Mouse (Mus musculus) left cerebral cortex, adult 11 months (tissue): ENCODE data around the gene Cxcr5.
A peak's percentile ranks its signal among the peaks of the same experiment; 100 is the strongest.

Experiments used
- DNase-seq: peaks from one replicate; pipeline ENCODE4 v3.0.0; 2022; ENCODE audit warnings: low spot score

Cxcr5 gene

GRCm38 (mm10) chr9:44479628-44480428 lies 81.8 kb downstream of the Cxcr5 start:
- peak; percentile 83 for DNase-seq

- no peak for DNase-seq
Observed at GRCm38 (mm10) chr9:44478959-44479605, 82.6 kb downstream of the Cxcr5 start.

GRCm38 (mm10) chr9:44478229-44478921 lies 83.3 kb downstream of the Cxcr5 start:
- DNase-seq: no peak

GRCm38 (mm10) chr9:44477339-44478228 lies 84.1 kb downstream of the Cxcr5 start:
- no peak for DNase-seq

- no peak for DNase-seq
Observed at GRCm38 (mm10) chr9:44475936-44476335, 85.7 kb downstream of the Cxcr5 start.

GRCm38 (mm10) chr9:44474327-44474726 lies 87.3 kb downstream of the Cxcr5 start:
- no peak for DNase-seq

- DNase-seq: no peak
Observed at GRCm38 (mm10) chr9:44473184-44473583, 88.5 kb downstream of the Cxcr5 start.

GRCm38 (mm10) chr9:44468800-44469199 lies 92.9 kb downstream of the Cxcr5 start:
- DNase-seq: no peak

GRCm38 (mm10) chr9:44468224-44468623 lies 93.5 kb downstream of the Cxcr5 start:
- DNase-seq: no peak

- DNase-seq: no peak
Observed at GRCm38 (mm10) chr9:44461950-44462349, 99.7 kb downstream of the Cxcr5 start.
